Mouse (Mus musculus): Measurements from ENCODE around the gene Greb1. TPM values are rescaled to one million over a fixed set of nuclear protein-coding genes. Genes with fewer than 3 reads are reported as not detected.

The Greb1 gene
- polyA plus RNA-seq, 1 experiment from 2014 or later, result 1.4 TPM

- ATAC-seq (ENCODE audit: low read depth), result no peak
- 85% methylated on average over 6 of the region's 6 CpGs for WGBS
- H3K27ac ChIP-seq (replicated peaks), result no peak overlapping the region
- no peaks in the 10 kb centered on the region for H3K9me3 ChIP-seq
- no peak overlapping the region for H3K4me2 ChIP-seq
- no peaks in the 10 kb centered on the region for H3K27me3 ChIP-seq
- no peaks in the 10 kb centered on the region for H3K4me1 ChIP-seq (replicated peaks)
- no peak overlapping the region for H3K4me3 ChIP-seq
- H3K9ac ChIP-seq, result no peak overlapping the region
- H3K36me3 ChIP-seq, result peaks cover 58% of the 10 kb centered on the region
Observed at GRCm38 (mm10) chr12:16828505-16828904, 27.8 kb upstream of the Greb1 start.

DNA sequence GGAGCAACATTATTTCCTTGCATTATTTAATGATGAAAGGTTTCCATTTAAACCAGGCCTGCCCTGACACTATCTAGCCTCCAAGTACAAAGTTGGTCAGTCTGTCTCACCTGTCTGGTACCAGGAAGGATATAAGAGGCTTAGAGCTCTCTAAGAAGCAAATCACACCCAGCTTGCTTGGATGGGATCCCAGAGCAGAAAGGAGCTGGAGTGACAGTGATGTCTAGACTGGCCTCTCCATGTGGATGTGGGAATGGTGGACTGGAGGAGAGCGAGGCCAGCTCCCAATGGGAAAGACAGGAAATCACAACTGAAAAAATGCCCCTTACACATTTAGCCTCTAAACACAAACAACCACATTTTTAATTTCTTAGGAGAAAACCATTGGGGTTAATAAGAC lies 23.0 kb upstream of the Greb1 start:
- WGBS, result 90% methylated on average over 1 of the region's 1 CpGs
- peaks cover 90% of the 10 kb centered on the region for H3K36me3 ChIP-seq

GRCm38 (mm10) chr12:16822181-16822734 lies 21.6 kb upstream of the Greb1 start:
- Histone ChIP-seq H3K4me3 (no peak overlapping the region), H3K9me3 (no peaks in the 10 kb centered on the region), H3K9ac (no peak overlapping the region), H3K27ac (replicated peaks) (no peak overlapping the region), H3K4me2 (no peak overlapping the region), H3K36me3 (peaks cover 79% of the 10 kb centered on the region), H3K27me3 (no peaks in the 10 kb centered on the region), H3K4me1 (replicated peaks) (peaks cover 15% of the 10 kb centered on the region)
- 93% methylated on average over 10 of the region's 10 CpGs for WGBS
- ATAC-seq (ENCODE audit: low read depth), result no peak

More for the DNA sequence above, 23.0 kb upstream of the Greb1 start:
- ATAC-seq (ENCODE audit: low read depth), result no peak
- Histone ChIP-seq H3K9me3 (no peaks in the 10 kb centered on the region), H3K27me3 (no peaks in the 10 kb centered on the region), H3K9ac (no peak overlapping the region), H3K4me2 (no peak overlapping the region), H3K27ac (replicated peaks) (no peak overlapping the region), H3K4me3 (no peak overlapping the region), H3K4me1 (replicated peaks) (peaks cover 9% of the 10 kb centered on the region)

GRCm38 (mm10) chr12:16820761-16821160 lies 20.1 kb upstream of the Greb1 start:
- Histone ChIP-seq H3K4me3 (no peak overlapping the region), H3K27me3 (no peaks in the 10 kb centered on the region), H3K4me1 (replicated peaks) (peaks cover 15% of the 10 kb centered on the region), H3K36me3 (peaks cover 80% of the 10 kb centered on the region), H3K9me3 (no peaks in the 10 kb centered on the region), H3K9ac (no peak overlapping the region), H3K27ac (replicated peaks) (no peak overlapping the region), H3K4me2 (no peak overlapping the region)
- ATAC-seq (ENCODE audit: low read depth), result no peak
- 83% methylated on average over 7 of the region's 7 CpGs for WGBS

- H3K4me3 ChIP-seq, result no peak overlapping the region
- peaks cover 74% of the 10 kb centered on the region for H3K36me3 ChIP-seq
- H3K9me3 ChIP-seq, result no peaks in the 10 kb centered on the region
- no peak overlapping the region for H3K4me2 ChIP-seq
- 25% methylated on average over 11 of the region's 11 CpGs for WGBS
- ATAC-seq (ENCODE audit: low read depth), result peak; percentile 64; the same call in 1 of the 2 replicates
- no peak overlapping the region for H3K9ac ChIP-seq
- no peaks in the 10 kb centered on the region for H3K27me3 ChIP-seq
- peak overlapping the region; percentile 55; the same call in 1 of the 2 replicates for H3K27ac ChIP-seq (replicated peaks)
- H3K4me1 ChIP-seq (replicated peaks), result peaks cover 15% of the 10 kb centered on the region
Observed at GRCm38 (mm10) chr12:16818513-16818912, 17.8 kb upstream of the Greb1 start.

DNA sequence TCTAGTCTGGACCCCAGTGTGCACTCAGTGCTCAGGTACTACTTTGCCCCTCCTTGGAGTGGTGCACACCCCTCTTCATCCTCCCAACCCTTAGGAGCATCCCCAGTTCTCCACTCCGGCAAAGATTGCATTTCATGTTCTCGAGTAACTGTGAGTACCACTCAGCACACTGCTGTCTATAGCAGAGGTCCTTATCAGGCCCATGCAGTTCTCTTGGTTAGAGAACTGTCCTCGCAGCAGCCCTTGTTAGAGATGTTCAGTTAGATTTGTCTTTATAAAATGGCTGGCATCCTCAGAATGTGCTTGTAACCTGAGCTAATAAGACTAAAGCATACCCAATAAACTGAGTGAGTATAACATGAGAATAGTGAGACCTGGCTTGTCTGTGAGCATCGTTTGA lies 16.5 kb upstream of the Greb1 start:
- H3K4me2 ChIP-seq, result no peak overlapping the region
- no peak overlapping the region for H3K4me3 ChIP-seq
- no peaks in the 10 kb centered on the region for H3K9me3 ChIP-seq
- H3K27ac ChIP-seq (replicated peaks), result no peak overlapping the region
- H3K27me3 ChIP-seq, result no peaks in the 10 kb centered on the region
- peaks cover 26% of the 10 kb centered on the region for H3K4me1 ChIP-seq (replicated peaks)
- 84% methylated on average over 4 of the region's 4 CpGs for WGBS
- H3K9ac ChIP-seq, result no peak overlapping the region
- H3K36me3 ChIP-seq, result peaks cover 60% of the 10 kb centered on the region
- ATAC-seq (ENCODE audit: low read depth), result no peak

DNA sequence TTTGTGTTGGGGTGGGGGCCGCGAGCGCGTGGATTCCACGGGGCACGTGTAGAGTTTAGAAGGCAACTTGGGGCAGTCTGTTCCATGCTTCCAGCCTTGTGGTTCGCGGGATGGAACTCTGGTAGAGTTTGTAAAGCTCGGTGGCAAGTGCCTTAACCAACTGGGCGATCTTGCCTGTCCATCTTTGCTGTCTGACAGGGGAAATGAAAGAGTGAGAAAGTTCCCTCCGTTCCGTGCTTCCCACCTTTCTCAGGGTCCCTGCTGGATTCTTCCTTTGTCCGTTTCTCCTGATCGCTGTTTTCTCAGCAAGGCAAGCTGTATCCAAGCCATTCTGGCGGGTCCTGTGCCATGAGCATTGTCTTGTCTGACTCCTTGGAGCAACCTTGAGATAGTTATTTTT lies 10.8 kb upstream of the Greb1 start:
- WGBS, result 6% methylated on average over 15 of the region's 15 CpGs
- H3K27ac ChIP-seq (replicated peaks), result no peak overlapping the region
- peak; percentile 36 for ATAC-seq (ENCODE audit: low read depth)

DNA sequence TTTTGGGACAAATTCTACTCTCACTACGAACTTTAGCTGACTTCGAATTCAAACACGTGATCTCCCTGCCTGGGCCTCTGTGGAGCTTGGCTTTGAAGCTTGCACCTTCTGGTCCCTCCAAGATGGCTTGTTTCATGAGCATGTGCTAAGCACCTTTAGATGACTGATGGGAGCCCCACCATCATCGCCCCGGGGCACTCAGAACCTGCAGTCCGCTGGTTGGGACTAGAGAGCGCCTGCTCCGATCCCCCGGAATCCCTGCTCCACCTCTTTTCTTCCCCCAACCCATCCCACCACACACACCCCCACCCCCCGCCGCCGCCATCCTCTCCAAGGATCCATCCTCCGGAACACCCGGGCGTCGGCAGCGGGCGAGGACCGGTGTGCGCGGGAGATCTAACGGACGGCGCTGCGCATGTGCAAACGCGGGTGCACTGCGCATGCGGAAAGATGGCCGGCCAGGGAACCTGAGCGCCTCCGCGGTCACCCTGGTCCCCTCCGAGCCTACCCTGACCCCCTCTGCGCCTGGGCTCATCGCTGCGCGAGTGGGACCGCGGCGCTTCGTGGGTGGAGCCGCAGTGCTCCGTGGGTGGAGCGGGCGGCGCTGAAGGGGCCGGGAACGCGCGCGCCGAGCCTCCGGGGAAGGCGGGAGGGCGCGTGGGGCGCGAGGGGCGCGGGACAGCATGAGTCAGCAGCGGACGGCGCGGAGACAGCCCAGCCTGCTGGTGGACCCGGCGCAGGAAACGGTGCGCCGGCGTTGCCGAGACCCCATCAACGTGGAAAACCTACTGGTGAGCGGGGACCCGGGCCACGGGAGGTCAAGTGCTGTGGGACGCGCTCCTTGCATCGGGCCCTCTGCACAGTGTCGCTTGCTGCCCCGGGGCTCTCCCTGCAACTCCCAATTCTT lies 10.1 kb upstream of the Greb1 start, which contains the start of gene E2f6:
E2f6 (plus strand) TSS at position 439 of the 907 bp plus-strand sequence.
- 6% methylated on average over 81 of the region's 81 CpGs for WGBS
- Histone ChIP-seq H3K9me3 (no peaks in the 10 kb centered on the region), H3K36me3 (peaks cover 15% of the 10 kb centered on the region), H3K9ac (peak within 1 kb of the TSS; percentile 91), H3K27me3 (peaks cover 35% of the 10 kb centered on the region), H3K4me3 (peak within 1 kb of the TSS; percentile 89), H3K27ac (replicated peaks) (peak within 1 kb of the TSS; percentile 82), H3K4me1 (replicated peaks) (peaks cover 20% of the 10 kb centered on the region), H3K4me2 (peak within 1 kb of the TSS; percentile 86)
- ATAC-seq (ENCODE audit: low read depth), result peak; percentile 90

More for the DNA sequence above, 10.8 kb upstream of the Greb1 start:
- H3K9me3 ChIP-seq, result no peaks in the 10 kb centered on the region
- peaks cover 20% of the 10 kb centered on the region for H3K36me3 ChIP-seq
- peaks cover 29% of the 10 kb centered on the region for H3K27me3 ChIP-seq
- peak overlapping the region; percentile 89 for H3K4me3 ChIP-seq
- H3K4me2 ChIP-seq, result peak overlapping the region; percentile 86
- H3K9ac ChIP-seq, result peak overlapping the region; percentile 91
- H3K4me1 ChIP-seq (replicated peaks), result peaks cover 20% of the 10 kb centered on the region

DNA sequence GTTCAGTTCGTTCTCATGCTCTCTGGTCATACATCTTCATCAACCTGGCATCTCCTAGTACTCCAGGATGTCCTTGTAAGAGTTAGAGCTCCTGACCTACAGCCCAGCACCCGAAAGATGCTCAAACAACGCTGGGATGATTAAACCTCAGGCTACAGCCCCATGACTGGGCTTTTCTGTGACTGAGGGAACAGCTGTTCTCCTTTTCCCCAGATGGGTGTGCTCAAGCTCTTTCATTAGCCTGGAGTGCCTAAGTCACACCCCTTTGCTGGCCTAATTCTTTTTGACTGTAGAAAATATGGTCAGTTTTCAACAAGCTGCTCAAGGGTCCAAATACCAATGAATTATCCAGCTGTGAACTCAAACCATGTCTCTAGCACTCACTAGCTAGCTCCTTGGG lies 7.4 kb upstream of the Greb1 start:
- H3K27ac ChIP-seq (replicated peaks), result no peak overlapping the region
- H3K9ac ChIP-seq, result no peak overlapping the region
- H3K4me1 ChIP-seq (replicated peaks), result peaks cover 24% of the 10 kb centered on the region
- 48% methylated on average over 3 of the region's 3 CpGs for WGBS
- H3K4me3 ChIP-seq, result no peak overlapping the region
- no peaks in the 10 kb centered on the region for H3K9me3 ChIP-seq
- no peak for ATAC-seq (ENCODE audit: low read depth)
- H3K4me2 ChIP-seq, result no peak overlapping the region
- H3K36me3 ChIP-seq, result no peaks in the 10 kb centered on the region
- H3K27me3 ChIP-seq, result peaks cover 36% of the 10 kb centered on the region

DNA sequence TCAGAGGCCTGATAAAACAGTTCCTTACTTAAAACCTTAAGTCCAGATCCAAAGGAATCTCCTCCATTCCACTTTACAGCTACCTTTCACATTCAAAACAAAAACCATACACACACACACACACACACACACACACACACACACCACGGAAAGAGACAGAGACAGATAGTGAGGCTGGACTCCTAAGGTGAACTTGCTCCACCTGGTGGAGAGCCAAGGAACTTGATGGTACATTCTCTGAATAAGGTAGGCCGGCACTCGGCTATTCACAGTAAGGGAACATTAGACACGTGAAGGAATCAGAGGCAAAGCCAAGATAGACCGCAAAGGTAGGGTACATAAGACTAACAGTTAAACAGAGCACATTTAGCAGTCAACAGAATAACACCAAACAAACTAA lies 4.8 kb upstream of the Greb1 start:
- H3K36me3 ChIP-seq, result no peaks in the 10 kb centered on the region
- H3K4me2 ChIP-seq, result no peak overlapping the region
- H3K27me3 ChIP-seq, result peaks cover 41% of the 10 kb centered on the region
- no peak overlapping the region for H3K4me3 ChIP-seq
- no peaks in the 10 kb centered on the region for H3K9me3 ChIP-seq
- peaks cover 9% of the 10 kb centered on the region for H3K4me1 ChIP-seq (replicated peaks)
- no peak overlapping the region for H3K27ac ChIP-seq (replicated peaks)
- no peak overlapping the region for H3K9ac ChIP-seq
- peak; percentile 61 for ATAC-seq (ENCODE audit: low read depth)
- 4% methylated on average over 5 of the region's 5 CpGs for WGBS

GRCm38 (mm10) chr12:16803956-16804430 lies 3.3 kb upstream of the Greb1 start:
- H3K36me3 ChIP-seq, result no peaks in the 10 kb centered on the region
- 18% methylated on average over 5 of the region's 5 CpGs for WGBS
- peaks cover 28% of the 10 kb centered on the region for H3K27me3 ChIP-seq
- H3K9ac ChIP-seq, result no peak overlapping the region
- ATAC-seq (ENCODE audit: low read depth), result no peak
- H3K9me3 ChIP-seq, result no peaks in the 10 kb centered on the region
- H3K27ac ChIP-seq (replicated peaks), result no peak overlapping the region
- peaks cover 22% of the 10 kb centered on the region for H3K4me1 ChIP-seq (replicated peaks)
- H3K4me3 ChIP-seq, result no peak overlapping the region
- no peak overlapping the region for H3K4me2 ChIP-seq

GRCm38 (mm10) chr12:16803237-16803955 lies 2.7 kb upstream of the Greb1 start:
- H3K4me3 ChIP-seq, result no peak overlapping the region
- no peak overlapping the region for H3K4me2 ChIP-seq
- H3K4me1 ChIP-seq (replicated peaks), result peaks cover 28% of the 10 kb centered on the region
- H3K9me3 ChIP-seq, result no peaks in the 10 kb centered on the region
- no peak overlapping the region for H3K27ac ChIP-seq (replicated peaks)
- 11% methylated on average over 5 of the region's 5 CpGs for WGBS
- no peak overlapping the region for H3K9ac ChIP-seq
- peaks cover 22% of the 10 kb centered on the region for H3K27me3 ChIP-seq
- no peaks in the 10 kb centered on the region for H3K36me3 ChIP-seq
- ATAC-seq (ENCODE audit: low read depth), result no peak
